Mouse (Mus musculus): ENCODE results near the gene Dpp8.

DNA sequence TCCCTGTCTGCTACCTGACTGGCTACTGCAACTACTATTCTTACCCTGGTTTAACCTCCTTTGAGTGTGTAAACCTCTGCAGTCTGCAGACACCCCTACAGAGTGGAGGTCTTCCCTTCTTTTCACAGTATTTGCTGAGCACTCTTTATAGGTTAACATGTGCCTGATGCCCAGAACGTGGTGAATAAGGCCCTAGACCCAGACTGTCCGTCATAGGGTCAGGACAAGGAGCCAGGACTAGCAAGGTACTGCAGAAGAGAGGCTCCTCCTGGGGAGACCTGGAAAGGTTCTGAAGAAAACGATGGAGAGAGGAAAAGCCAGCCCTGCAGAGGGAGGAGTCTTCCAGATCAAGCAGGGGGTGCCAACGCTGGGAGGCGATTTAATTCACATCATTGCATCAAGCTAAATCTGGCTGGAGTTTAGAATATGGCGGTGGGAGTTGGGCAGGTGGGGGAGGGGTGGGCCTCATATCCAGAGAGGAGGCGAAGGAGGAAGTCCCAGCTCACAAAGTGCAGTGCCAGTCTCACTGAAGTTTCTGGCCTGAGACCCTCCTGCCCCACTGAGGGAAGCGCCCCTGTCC lies 71.0 kb downstream of the Dpp8 start:
- TF ChIP-seq POLR2A (IDR thresholded peaks at IDR 0.05; ENCODE audit: borderline replicate concordance, control insufficient read depth, low read depth, low read length) (no peak), CTCF (IDR thresholded peaks at IDR 0.05; ENCODE audit: control insufficient read depth, insufficient read depth, low read length) (no peak)

Data from bone marrow, adult 2 months (tissue).